Mouse (Mus musculus) megakaryocyte, embryonic 14.5 days (primary cell): ENCODE results near the gene Sphk2. TPM values are rescaled to one million over a fixed set of nuclear protein-coding genes. Genes with fewer than 3 reads are reported as not detected.
A peak's percentile ranks its signal among the peaks of the same experiment; 100 is the strongest.

Source experiments
- H3K27me3 ChIP-seq: replicated peaks from 2 replicates; pipeline ENCODE3; 2012; ENCODE audit warnings: inconsistent platforms
- H3K36me3 ChIP-seq: replicated peaks from 2 replicates; pipeline ENCODE3; 2012; ENCODE audit warnings: low read length, inconsistent platforms, mixed read lengths
- H3K4me1 ChIP-seq: 2 replicates; pipeline ENCODE4 v1.6.1; 2012; ENCODE audit warnings: inconsistent platforms
- H3K4me3 ChIP-seq: replicated peaks from 2 replicates; pipeline ENCODE3; 2012; ENCODE audit warnings: moderate library complexity, mild to moderate bottlenecking, inconsistent platforms
- H3K9me3 ChIP-seq: 2 replicates; pipeline ENCODE4 v1.6.1; 2012; ENCODE audit warnings: inconsistent platforms
- FLI1 ChIP-seq: IDR thresholded peaks from 2 replicates; pipeline ENCODE4 v1.6.1; 2012; ENCODE audit warnings: low read length, inconsistent platforms, mixed read lengths
- GATA1 ChIP-seq: IDR thresholded peaks from 3 replicates; pipeline ENCODE4 v1.6.1; 2012; ENCODE audit warnings: mixed read lengths, low read length, inconsistent platforms, borderline replicate concordance
- polyA plus RNA-seq: library from polyadenylated mRNA; stranded (reverse); fragments of >175 nt; gene quantifications from 2 replicates; pipeline ENCODE4 v1.2.3, GENCODE M21; 2012; ENCODE audit warnings: low replicate concordance; ENCODE audit not compliant: insufficient read depth

Gene Sphk2
- polyA plus RNA-seq, 1 experiment, result 242 TPM

DNA sequence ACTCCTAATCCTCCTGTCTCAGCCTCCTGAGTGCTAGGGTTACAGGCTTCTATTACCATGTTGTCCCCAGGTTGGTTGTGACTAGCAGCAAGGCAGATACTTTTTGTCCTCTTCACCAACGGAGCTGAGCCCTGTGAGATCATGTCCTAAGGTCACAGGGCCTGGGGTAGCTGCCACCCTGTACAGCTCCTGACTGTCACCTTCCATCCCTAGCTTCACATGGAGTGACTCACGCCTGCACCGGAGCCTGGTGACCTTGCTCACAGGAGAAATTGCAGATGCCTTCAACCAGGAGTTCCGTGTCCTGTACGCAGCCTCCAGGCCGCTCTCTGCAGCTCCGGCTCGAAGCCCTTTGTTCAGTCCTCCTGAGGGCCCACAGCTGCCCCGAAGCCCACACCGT is 8.6 kb upstream of the Sphk2 start:
- peaks cover 85% of the 10 kb centered on the region for H3K36me3 ChIP-seq
- TF ChIP-seq FLI1 (no peak), GATA1 (no peak)

DNA sequence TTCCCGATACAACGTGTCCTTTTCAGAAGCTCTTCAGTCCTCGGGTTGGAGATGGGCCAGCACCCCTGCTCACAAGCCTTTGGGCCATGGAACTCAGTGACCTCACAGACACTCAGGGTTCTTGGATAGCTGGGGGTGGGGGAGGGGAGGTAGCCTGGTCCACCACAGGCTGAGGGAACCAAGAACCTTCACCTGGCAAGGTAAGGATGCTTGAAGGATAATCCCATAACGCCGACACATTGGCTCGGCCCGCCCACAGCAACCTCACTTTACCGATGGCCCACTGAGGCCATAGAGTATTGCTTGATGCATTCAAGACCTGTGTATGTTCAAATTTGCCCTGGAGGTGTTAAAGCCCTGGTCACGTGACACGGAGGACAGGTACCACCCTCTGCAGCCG is 7.9 kb upstream of the Sphk2 start, which contains the start of gene Spaca4:
Gene Spaca4, minus strand, starts transcription at position 101 of the 400 bp plus-strand sequence.
- peaks cover 92% of the 10 kb centered on the region for H3K36me3 ChIP-seq
- H3K4me1 ChIP-seq, result peaks cover 62% of the 10 kb centered on the region
- H3K27me3 ChIP-seq, result no peaks in the 10 kb centered on the region
- no peaks in the 10 kb centered on the region for H3K9me3 ChIP-seq
- no peak within 1 kb of the TSS for H3K4me3 ChIP-seq
- no peak for TF ChIP-seq FLI1
- no peak for TF ChIP-seq GATA1

More for the DNA sequence above, 8.6 kb upstream of the Sphk2 start:
- H3K27me3 ChIP-seq, result no peaks in the 10 kb centered on the region
- peaks cover 62% of the 10 kb centered on the region for H3K4me1 ChIP-seq
- H3K4me3 ChIP-seq, result no peak overlapping the region
- H3K9me3 ChIP-seq, result no peaks in the 10 kb centered on the region

- Histone ChIP-seq H3K4me1 (peaks cover 62% of the 10 kb centered on the region), H3K36me3 (peaks cover 98% of the 10 kb centered on the region)
- TF ChIP-seq FLI1 (no peak), GATA1 (no peak)
Measured at GRCm38 (mm10) chr7:45725151-45725550, 7.3 kb upstream of the Sphk2 start.

GRCm38 (mm10) chr7:45723781-45724180 is 6.0 kb upstream of the Sphk2 start:
- Histone ChIP-seq H3K9me3 (no peaks in the 10 kb centered on the region), H3K4me3 (no peak overlapping the region), H3K27me3 (no peaks in the 10 kb centered on the region), H3K4me1 (peaks cover 67% of the 10 kb centered on the region), H3K36me3 (peaks cover 98% of the 10 kb centered on the region)
- TF ChIP-seq FLI1, result no peak
- no peak for TF ChIP-seq GATA1

More at GRCm38 (mm10) chr7:45725151-45725550, 7.3 kb upstream of the Sphk2 start:
- Histone ChIP-seq H3K27me3 (no peaks in the 10 kb centered on the region), H3K9me3 (no peaks in the 10 kb centered on the region), H3K4me3 (no peak overlapping the region)

DNA sequence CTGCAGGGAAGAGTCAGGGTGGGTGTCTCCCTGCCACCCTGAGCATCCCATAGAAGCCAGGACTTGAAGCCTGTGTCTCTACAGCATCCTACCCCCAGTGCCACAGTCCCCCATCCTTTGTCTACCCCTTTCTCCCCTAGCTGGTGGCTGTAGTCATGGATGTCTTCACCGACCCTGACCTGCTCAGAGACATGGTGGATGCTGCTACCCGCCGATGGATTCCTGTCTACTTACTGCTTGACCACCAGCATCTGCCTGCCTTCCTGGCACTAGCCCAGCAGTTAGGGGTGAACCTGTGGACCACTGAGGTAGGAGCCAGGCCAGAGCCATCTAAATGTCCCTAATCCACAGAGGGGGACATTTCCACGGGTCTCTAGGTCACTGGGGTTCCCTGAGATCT is 5.5 kb upstream of the Sphk2 start:
- peaks cover 94% of the 10 kb centered on the region for H3K36me3 ChIP-seq
- TF ChIP-seq GATA1 (no peak), FLI1 (no peak)
- no peaks in the 10 kb centered on the region for H3K9me3 ChIP-seq
- H3K4me1 ChIP-seq, result peaks cover 67% of the 10 kb centered on the region
- H3K27me3 ChIP-seq, result no peaks in the 10 kb centered on the region
- H3K4me3 ChIP-seq, result no peak overlapping the region

DNA sequence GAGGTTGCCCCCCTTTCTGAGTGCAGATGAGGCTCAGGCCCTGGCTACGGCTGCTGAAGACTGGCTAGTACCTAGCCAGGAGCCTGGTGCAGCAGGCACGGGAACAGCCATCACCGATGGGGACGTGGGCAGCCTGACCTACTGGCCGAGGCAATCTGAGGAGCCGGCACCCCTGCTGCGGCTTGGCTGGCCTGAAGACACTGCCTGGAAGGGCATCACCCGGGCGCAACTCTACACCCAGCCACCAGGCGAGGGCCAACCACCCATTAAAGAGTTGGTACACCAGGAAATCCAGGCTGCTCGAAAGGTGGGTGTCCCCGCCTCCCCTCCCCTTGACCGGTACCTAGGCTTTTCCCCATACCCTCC is 4.5 kb upstream of the Sphk2 start:
- Histone ChIP-seq H3K4me3 (no peak overlapping the region), H3K27me3 (no peaks in the 10 kb centered on the region), H3K36me3 (peaks cover 87% of the 10 kb centered on the region), H3K4me1 (peaks cover 62% of the 10 kb centered on the region), H3K9me3 (no peaks in the 10 kb centered on the region)
- TF ChIP-seq FLI1 (no peak), GATA1 (no peak)

DNA sequence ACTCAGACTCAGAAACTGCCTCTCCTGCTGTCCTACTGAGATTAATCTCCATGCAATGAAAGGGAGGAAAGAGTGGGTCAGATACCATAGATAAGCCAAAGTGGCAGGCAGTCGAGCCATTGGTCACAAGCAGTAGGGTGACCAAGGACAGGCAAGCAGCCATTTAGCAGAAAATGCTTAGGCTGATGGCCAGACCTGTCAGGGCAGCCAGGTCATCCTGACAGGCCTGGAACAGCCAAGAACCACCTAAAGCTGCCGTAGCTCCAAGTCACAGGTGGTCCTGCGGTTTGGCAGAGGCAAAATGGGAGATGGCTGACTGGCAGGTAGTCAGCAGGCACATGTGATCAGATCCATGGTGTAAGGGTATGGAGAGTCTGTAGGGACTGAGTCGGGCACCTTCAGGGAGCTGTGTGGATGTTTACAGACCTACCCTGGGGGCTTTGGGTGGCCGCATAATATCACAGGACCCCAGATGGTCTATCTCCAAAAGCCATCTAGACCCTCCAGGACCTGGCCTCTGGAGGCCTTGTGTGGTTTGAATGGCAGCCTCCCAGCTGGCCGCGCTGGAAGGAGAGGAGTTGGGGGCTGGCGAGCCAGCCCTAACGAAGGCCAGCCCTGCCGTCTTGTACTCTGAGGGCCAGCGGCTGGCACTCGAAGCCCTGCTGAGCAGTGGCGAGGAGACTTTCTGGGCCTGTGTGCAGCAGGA is 4.0 kb upstream of the Sphk2 start:
- Histone ChIP-seq H3K36me3 (peaks cover 81% of the 10 kb centered on the region), H3K27me3 (no peaks in the 10 kb centered on the region)

DNA sequence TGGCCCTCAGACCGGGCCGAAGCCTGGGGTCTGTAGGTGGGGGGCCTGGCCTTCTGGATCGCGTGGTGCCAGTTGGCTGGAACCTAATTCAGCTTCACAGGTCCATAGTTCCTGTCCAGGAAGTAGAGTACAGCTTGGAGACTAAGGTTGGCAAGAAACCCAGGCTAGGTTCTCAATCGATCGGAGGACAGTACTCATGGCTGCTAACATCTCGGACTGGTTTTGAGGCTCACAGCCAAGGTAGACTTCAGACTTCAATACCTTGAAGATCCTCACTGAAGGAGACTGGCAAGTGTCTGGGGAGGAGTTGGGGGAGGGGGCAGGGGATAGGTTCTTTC is 3.4 kb upstream of the Sphk2 start:
- H3K4me3 ChIP-seq, result no peak overlapping the region
- H3K4me1 ChIP-seq, result peaks cover 58% of the 10 kb centered on the region
- TF ChIP-seq FLI1 (no peak), GATA1 (no peak)
- no peaks in the 10 kb centered on the region for H3K9me3 ChIP-seq
- H3K27me3 ChIP-seq, result no peaks in the 10 kb centered on the region
- peaks cover 77% of the 10 kb centered on the region for H3K36me3 ChIP-seq

More for the DNA sequence above, 4.0 kb upstream of the Sphk2 start:
- Histone ChIP-seq H3K9me3 (no peaks in the 10 kb centered on the region), H3K4me3 (no peak overlapping the region), H3K4me1 (peaks cover 57% of the 10 kb centered on the region)
- TF ChIP-seq GATA1 (no peak), FLI1 (no peak)

- TF ChIP-seq FLI1 (no peak), GATA1 (no peak)
- Histone ChIP-seq H3K4me3 (peak within 1 kb of the TSS; percentile 21), H3K4me1 (peaks cover 64% of the 10 kb centered on the region), H3K9me3 (no peaks in the 10 kb centered on the region), H3K36me3 (peaks cover 73% of the 10 kb centered on the region), H3K27me3 (no peaks in the 10 kb centered on the region)
Measured at GRCm38 (mm10) chr7:45720413-45721233, 2.8 kb upstream of the Sphk2 start, which contains the start of gene Fam83e. Gene Fam83e (plus strand): TSS chr7:45721212.

GRCm38 (mm10) chr7:45719738-45720412 is 2.1 kb upstream of the Sphk2 start:
- Histone ChIP-seq H3K4me3 (peak overlapping the region; percentile 99), H3K36me3 (peaks cover 69% of the 10 kb centered on the region), H3K27me3 (no peaks in the 10 kb centered on the region), H3K9me3 (no peaks in the 10 kb centered on the region), H3K4me1 (peaks cover 64% of the 10 kb centered on the region)
- TF ChIP-seq GATA1 (no peak), FLI1 (no peak)
